Mouse (Mus musculus) MEL (cell line): ENCODE data around the gene Spry1. TPM values are rescaled to one million over a fixed set of nuclear protein-coding genes. Genes with fewer than 3 reads are reported as not detected.
"Not testable (repeated sequence)": the region's sequence is repeated elsewhere in the genome, so short reads cannot be mapped to it uniquely, and the experiment has no call there.

ENCODE experiments used
- DNase-seq: peaks from one replicate; pipeline ENCODE4 v3.0.0; 2011; ENCODE audit warnings: low read depth, low spot score
- H3K27ac ChIP-seq: 2 replicates; pipeline ENCODE4 v1.5.1; 2012; ENCODE audit warnings: low read depth, mild to moderate bottlenecking, control low read depth, low read length, moderate library complexity; ENCODE audit not compliant: control insufficient read depth
- H3K27me3 ChIP-seq, 2 experiments: fragments of 150-350 bp in 1 of 2; sonication (generic) in 1 of 2; 2 replicates each; pipeline ENCODE4 v1.6.1; 2012; ENCODE audit warnings: low read length in 2 of 2, mild to moderate bottlenecking in 2 of 2, improper control_type of control experiment in 1 of 2, moderate library complexity in 1 of 2; ENCODE audit not compliant: insufficient read depth in 2 of 2, control insufficient read depth in 1 of 2
- H3K36me3 ChIP-seq, 2 experiments: 2 replicates each; pipeline ENCODE4 v1.6.1; 2012 to 2014; ENCODE audit warnings: low read length in 2 of 2, improper control_type of control experiment in 1 of 2, inconsistent platforms in 1 of 2, mild to moderate bottlenecking in 1 of 2; ENCODE audit not compliant: insufficient read depth in 2 of 2, control insufficient read depth in 1 of 2
- H3K4me1 ChIP-seq, 2 experiments: fragments of 150-350 bp in 1 of 2; sonication (generic) in 1 of 2; 2 replicates each; pipeline ENCODE4 v1.6.1; 2012; ENCODE audit warnings: low read length in 2 of 2, improper control_type of control experiment in 1 of 2, mild to moderate bottlenecking in 1 of 2; ENCODE audit not compliant: insufficient read depth in 2 of 2, control insufficient read depth in 1 of 2
- H3K4me3 ChIP-seq, 2 experiments: fragments of 150-350 bp in 1 of 2; sonication (generic) in 1 of 2; 2 replicates each; pipeline ENCODE4 v1.5.1; 2012; ENCODE audit warnings: low read depth in 2 of 2, low read length in 2 of 2, mild to moderate bottlenecking in 2 of 2, moderate library complexity in 2 of 2, control low read depth in 1 of 2, improper control_type of control experiment in 1 of 2; ENCODE audit not compliant: control insufficient read depth in 1 of 2, insufficient read depth in 1 of 2
- H3K79me2 ChIP-seq: 2 replicates; pipeline ENCODE4 v1.6.1; 2012; ENCODE audit warnings: mild to moderate bottlenecking, low read length, moderate library complexity; ENCODE audit not compliant: control insufficient read depth, poor library complexity, insufficient read depth
- H3K9ac ChIP-seq: 2 replicates; pipeline ENCODE4 v1.6.1; 2012; ENCODE audit warnings: low read depth, mild to moderate bottlenecking, control low read depth, low read length, moderate library complexity; ENCODE audit not compliant: control insufficient read depth, poor library complexity, severe bottlenecking
- H3K9me3 ChIP-seq: fragments of 150-350 bp; sonication (generic); replicated peaks from 2 replicates; pipeline ENCODE4 v1.6.1; 2012; ENCODE audit warnings: mild to moderate bottlenecking, low read length, improper control_type of control experiment, moderate library complexity; ENCODE audit not compliant: insufficient read depth
- BHLHE40 ChIP-seq: IDR thresholded peaks from 2 replicates; pipeline ENCODE4 v1.6.1; 2012; ENCODE audit warnings: low read depth, mild to moderate bottlenecking, inconsistent platforms, low read length, improper control_type of control experiment, borderline replicate concordance
- CHD1 ChIP-seq: IDR thresholded peaks from 2 replicates; pipeline ENCODE4 v1.6.1; 2012; ENCODE audit warnings: low read depth, mild to moderate bottlenecking, inconsistent platforms, low read length, improper control_type of control experiment
- CHD2 ChIP-seq: IDR thresholded peaks from 2 replicates; pipeline ENCODE4 v1.6.1; 2011; ENCODE audit warnings: low read length, improper control_type of control experiment
- E2F4 ChIP-seq: IDR thresholded peaks from 2 replicates; pipeline ENCODE4 v1.6.1; 2011; ENCODE audit warnings: low read depth, low read length, improper control_type of control experiment, borderline replicate concordance
- ELF1 ChIP-seq: IDR thresholded peaks from 2 replicates; pipeline ENCODE4 v1.6.1; 2014; ENCODE audit warnings: low read depth, mild to moderate bottlenecking, inconsistent platforms, low read length, improper control_type of control experiment, moderate library complexity
- EP300 ChIP-seq, 2 experiments: IDR thresholded peaks; 2 replicates each; pipeline ENCODE4 v1.6.1; 2011; ENCODE audit warnings: improper control_type of control experiment in 2 of 2, low read length in 2 of 2, low read depth in 1 of 2, mild to moderate bottlenecking in 1 of 2
- ETS1 ChIP-seq: IDR thresholded peaks from 2 replicates; pipeline ENCODE4 v1.6.1; 2012; ENCODE audit warnings: low read depth, mild to moderate bottlenecking, inconsistent platforms, low read length, improper control_type of control experiment, moderate library complexity
- GABPA ChIP-seq: IDR thresholded peaks from 2 replicates; pipeline ENCODE4 v1.6.1; 2012; ENCODE audit warnings: low read depth, mild to moderate bottlenecking, inconsistent platforms, low read length, improper control_type of control experiment, moderate library complexity
- GATA1 ChIP-seq: IDR thresholded peaks from 2 replicates; pipeline ENCODE4 v1.6.1; 2011; ENCODE audit warnings: low read depth, low read length, improper control_type of control experiment
- JUND ChIP-seq: IDR thresholded peaks from 2 replicates; pipeline ENCODE4 v1.6.1; 2011; ENCODE audit warnings: low read depth, mild to moderate bottlenecking, improper control_type of control experiment, low read length
- KAT2A ChIP-seq: conservative IDR thresholded peaks from 2 replicates; pipeline ENCODE4 v1.6.1; 2012; ENCODE audit warnings: low read depth, low read length, improper control_type of control experiment, inconsistent platforms
- MAZ ChIP-seq: IDR thresholded peaks from 2 replicates; pipeline ENCODE4 v1.6.1; 2012; ENCODE audit warnings: low read depth, mild to moderate bottlenecking, inconsistent platforms, low read length, improper control_type of control experiment
- MEF2A ChIP-seq: IDR thresholded peaks from 2 replicates; pipeline ENCODE4 v1.6.1; 2014; ENCODE audit warnings: low read depth, mild to moderate bottlenecking, inconsistent platforms, low read length, improper control_type of control experiment; ENCODE audit not compliant: poor library complexity, insufficient replicate concordance, severe bottlenecking; ENCODE audit errors: extremely low read depth
- MXI1 ChIP-seq: IDR thresholded peaks from 2 replicates; pipeline ENCODE4 v1.6.1; 2011; ENCODE audit warnings: mild to moderate bottlenecking, low read depth, low read length, improper control_type of control experiment
- NELFE ChIP-seq: IDR thresholded peaks from 2 replicates; pipeline ENCODE4 v1.6.1; 2011; ENCODE audit warnings: low read depth, low read length, improper control_type of control experiment
- NRF1 ChIP-seq: IDR thresholded peaks from 2 replicates; pipeline ENCODE4 v1.6.1; 2014; ENCODE audit warnings: low read depth, mild to moderate bottlenecking, inconsistent platforms, low read length, improper control_type of control experiment, moderate library complexity; ENCODE audit not compliant: poor library complexity, insufficient read depth, severe bottlenecking
- POLR2AphosphoS5 ChIP-seq: IDR thresholded peaks from 2 replicates; pipeline ENCODE4 v1.6.1; 2012; ENCODE audit warnings: low read depth, borderline replicate concordance, mild to moderate bottlenecking, inconsistent platforms, low read length, moderate library complexity, mixed read lengths
- RCOR1 ChIP-seq: IDR thresholded peaks from 2 replicates; pipeline ENCODE4 v1.6.1; 2012; ENCODE audit warnings: low read depth, mild to moderate bottlenecking, inconsistent platforms, low read length, improper control_type of control experiment
- SMC3 ChIP-seq: IDR thresholded peaks from 2 replicates; pipeline ENCODE4 v1.6.1; 2011; ENCODE audit warnings: low read depth, low read length, improper control_type of control experiment
- TBP ChIP-seq: IDR thresholded peaks from 2 replicates; pipeline ENCODE4 v1.8.0; 2011; ENCODE audit warnings: low read depth, low read length, improper control_type of control experiment
- TCF12 ChIP-seq: IDR thresholded peaks from 2 replicates; pipeline ENCODE4 v1.6.1; 2014; ENCODE audit warnings: low read depth, mild to moderate bottlenecking, inconsistent platforms, low read length, improper control_type of control experiment, moderate library complexity
- USF2 ChIP-seq, 2 experiments: IDR thresholded peaks; 2 replicates each; pipeline ENCODE4 v1.6.1; 2011 to 2012; ENCODE audit warnings: improper control_type of control experiment in 2 of 2, low read length in 2 of 2, borderline replicate concordance in 1 of 2, inconsistent platforms in 1 of 2, low read depth in 1 of 2, mild to moderate bottlenecking in 1 of 2; ENCODE audit not compliant: insufficient read depth in 1 of 2
- ZC3H11A ChIP-seq: IDR thresholded peaks from 2 replicates; pipeline ENCODE4 v1.6.1; 2012; ENCODE audit warnings: low read depth, mild to moderate bottlenecking, inconsistent platforms, low read length, improper control_type of control experiment
- ZNF384 ChIP-seq: IDR thresholded peaks from 2 replicates; pipeline ENCODE4 v1.6.1; 2012; ENCODE audit warnings: low read depth, mild to moderate bottlenecking, inconsistent platforms, low read length, improper control_type of control experiment
- polyA plus RNA-seq, 2 experiments: library from polyadenylated mRNA; stranded (reverse) in 1 of 2; unstranded in 1 of 2; fragments of >175 nt in 1 of 2; fragments of >200 nt in 1 of 2; gene quantifications; 2 replicates each; pipeline versions ENCODE4 v1.2.1 to v1.2.4; 2012; ENCODE audit warnings: low replicate concordance in 2 of 2, low read depth in 1 of 2; ENCODE audit not compliant: insufficient read length in 2 of 2, insufficient read depth in 1 of 2, missing spikeins in 1 of 2
- total RNA-seq: library from RNA; depleted of rRNA; stranded (reverse); fragments of 300-350 nt; gene quantifications from 2 replicates; pipeline ENCODE4 v1.2.3, GENCODE M21; 2012

Gene Spry1
- total and polyA plus RNA-seq, 3 experiments: 0.31 TPM; not detected in 2

DNA sequence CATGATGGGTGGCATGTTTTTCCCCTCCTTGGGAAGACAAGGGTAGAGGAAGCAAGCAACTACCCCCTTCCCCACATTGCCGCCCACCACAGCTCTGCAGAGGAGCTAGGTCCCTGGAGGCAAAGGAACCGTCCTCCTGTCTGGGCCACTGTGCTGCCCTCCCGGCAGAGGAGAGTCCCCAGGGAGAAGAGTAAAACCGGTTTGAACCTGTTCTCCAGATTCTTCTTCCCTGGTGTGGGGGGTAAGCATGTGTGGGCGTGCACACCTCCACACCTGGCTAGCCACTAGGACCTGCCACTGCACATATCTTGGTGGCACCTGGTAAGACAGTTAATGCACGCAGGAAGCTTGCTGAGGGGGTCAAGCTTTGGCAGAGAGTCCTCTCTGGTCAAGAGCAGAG is 43.2 kb upstream of the Spry1 start:
- no peaks in the 10 kb centered on the region for H3K79me2 ChIP-seq

GRCm38 (mm10) chr3:37597200-37597599 is 42.5 kb upstream of the Spry1 start:
- H3K27me3 ChIP-seq: no peaks in the 10 kb centered on the region

More for the DNA sequence above, 43.2 kb upstream of the Spry1 start:
- Histone ChIP-seq H3K9me3 (no peaks in the 10 kb centered on the region), H3K9ac (no peak overlapping the region), H3K4me3 (no peak overlapping the region), H3K4me1 (no peaks in the 10 kb centered on the region), H3K36me3 (no peaks in the 10 kb centered on the region), H3K27me3 (no peaks in the 10 kb centered on the region), H3K27ac (no peak overlapping the region)
- DNase-seq: no peak
- TF ChIP-seq MAZ: no peak
- TF ChIP-seq E2F4: no peak
- TF ChIP-seq NELFE: no peak
- TF ChIP-seq ETS1: no peak
- no peak for TF ChIP-seq MXI1
- TF ChIP-seq BHLHE40: no peak
- TF ChIP-seq USF2 (IDR thresholded peaks at IDR 0.05; ENCODE audit: borderline replicate concordance in 1 of 2, insufficient read depth in 1 of 2, low read depth in 1 of 2, low read length in 2 of 2): no peak
- no peak for TF ChIP-seq CHD1
- no peak for TF ChIP-seq NRF1
- no peak for TF ChIP-seq ELF1
- TF ChIP-seq CHD2: no peak
- TF ChIP-seq RCOR1: no peak
- TF ChIP-seq GATA1: no peak
- TF ChIP-seq JUND: no peak
- TF ChIP-seq MEF2A: no peak
- no peak for TF ChIP-seq ZC3H11A

DNA sequence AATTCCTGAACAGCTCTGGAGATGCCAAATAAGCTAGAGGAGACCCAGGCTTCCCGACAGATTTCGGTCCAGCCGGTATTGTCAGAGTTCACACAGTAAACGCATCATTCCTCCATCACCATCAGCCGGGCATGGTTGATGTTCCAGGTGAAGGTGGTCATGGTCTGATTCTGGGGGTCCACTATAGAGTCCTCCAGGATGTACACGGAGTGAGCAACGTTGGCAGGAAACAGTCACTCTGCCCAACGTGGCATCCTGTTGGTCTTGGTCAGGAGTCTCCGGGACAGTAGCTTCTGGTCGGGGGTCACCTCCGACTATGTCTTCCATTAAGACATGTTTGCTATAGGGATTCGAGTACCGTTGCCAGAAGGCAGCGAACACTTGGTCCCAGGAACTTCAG is 40.1 kb upstream of the Spry1 start:
- not testable (repeated sequence) for H3K27ac ChIP-seq, H3K79me2 ChIP-seq, H3K9ac ChIP-seq, H3K4me3 ChIP-seq, H3K4me1 ChIP-seq, H3K36me3 ChIP-seq, DNase-seq, H3K27me3 ChIP-seq, H3K9me3 ChIP-seq

More at GRCm38 (mm10) chr3:37597200-37597599, 42.5 kb upstream of the Spry1 start:
- Histone ChIP-seq H3K36me3 (no peaks in the 10 kb centered on the region), H3K9me3 (no peaks in the 10 kb centered on the region), H3K9ac (no peak overlapping the region), H3K4me3 (no peak overlapping the region), H3K27ac (no peak overlapping the region), H3K79me2 (no peaks in the 10 kb centered on the region), H3K4me1 (no peaks in the 10 kb centered on the region)
- TF ChIP-seq JUND: no peak
- no peak for TF ChIP-seq TCF12
- TF ChIP-seq KAT2A: no peak
- TF ChIP-seq BHLHE40: no peak
- TF ChIP-seq GATA1: no peak
- TF ChIP-seq MAZ: no peak
- no peak for TF ChIP-seq ZNF384
- TF ChIP-seq MXI1: no peak
- TF ChIP-seq POLR2AphosphoS5: no peak
- no peak for TF ChIP-seq SMC3
- TF ChIP-seq GABPA: no peak
- no peak for TF ChIP-seq ELF1
- TF ChIP-seq TBP: no peak
- no peak for TF ChIP-seq EP300 (IDR thresholded peaks at IDR 0.05; ENCODE audit: low read depth in 1 of 2, low read length in 2 of 2)
- no peak for TF ChIP-seq USF2 (IDR thresholded peaks at IDR 0.05; ENCODE audit: borderline replicate concordance in 1 of 2, insufficient read depth in 1 of 2, low read depth in 1 of 2, low read length in 2 of 2)
- DNase-seq: no peak
